Mouse (Mus musculus): ENCODE measurements around the gene Ccr1l1.

Ccr1l1 gene

GRCm38 (mm10) chr9:123960161-123960560 lies 18.0 kb downstream of the Ccr1l1 start:
- no peak for DNase-seq (ENCODE audit: low spot score in 2 of 2)

- no peak for DNase-seq (ENCODE audit: low spot score in 2 of 2)
Observed at GRCm38 (mm10) chr9:123957911-123958413, 20.2 kb downstream of the Ccr1l1 start.

- DNase-seq (ENCODE audit: low spot score in 2 of 2) = no peak
Observed at GRCm38 (mm10) chr9:123956892-123957291, 21.3 kb downstream of the Ccr1l1 start.

GRCm38 (mm10) chr9:123953551-123953950 lies 24.7 kb downstream of the Ccr1l1 start:
- DNase-seq (ENCODE audit: low spot score in 2 of 2) = no peak

GRCm38 (mm10) chr9:123951176-123951575 lies 27.0 kb downstream of the Ccr1l1 start:
- DNase-seq (ENCODE audit: low spot score in 2 of 2) = no peak

- DNase-seq (ENCODE audit: low spot score in 2 of 2) = no peak
Observed at GRCm38 (mm10) chr9:123949432-123949831, 28.8 kb downstream of the Ccr1l1 start.

GRCm38 (mm10) chr9:123947815-123948214 lies 30.4 kb downstream of the Ccr1l1 start:
- DNase-seq (ENCODE audit: low spot score in 2 of 2) = no peak

GRCm38 (mm10) chr9:123942025-123942424 lies 36.2 kb downstream of the Ccr1l1 start:
- no peak for DNase-seq (ENCODE audit: low spot score in 2 of 2)

- DNase-seq (ENCODE audit: low spot score in 2 of 2) = no peak
Observed at GRCm38 (mm10) chr9:123941316-123941715, 36.9 kb downstream of the Ccr1l1 start.

GRCm38 (mm10) chr9:123940628-123941027 lies 37.6 kb downstream of the Ccr1l1 start:
- no peak for DNase-seq (ENCODE audit: low spot score in 2 of 2)

- DNase-seq (ENCODE audit: low spot score in 2 of 2) = no peak
Observed at GRCm38 (mm10) chr9:123940168-123940567, 38.0 kb downstream of the Ccr1l1 start.

- no peak for DNase-seq (ENCODE audit: low spot score in 2 of 2)
Observed at GRCm38 (mm10) chr9:123937989-123938388, 40.2 kb downstream of the Ccr1l1 start.

GRCm38 (mm10) chr9:123936604-123937280 lies 41.5 kb downstream of the Ccr1l1 start:
- no peak for DNase-seq (ENCODE audit: low spot score in 2 of 2)

GRCm38 (mm10) chr9:123935776-123936175 lies 42.4 kb downstream of the Ccr1l1 start:
- no peak for DNase-seq (ENCODE audit: low spot score in 2 of 2)

- no peak for DNase-seq (ENCODE audit: low spot score in 2 of 2)
Observed at GRCm38 (mm10) chr9:123935346-123935745, 42.9 kb downstream of the Ccr1l1 start.

GRCm38 (mm10) chr9:123933716-123934445 lies 44.3 kb downstream of the Ccr1l1 start:
- DNase-seq (ENCODE audit: low spot score in 2 of 2) = no peak

GRCm38 (mm10) chr9:123932911-123933675 lies 45.1 kb downstream of the Ccr1l1 start:
- DNase-seq (ENCODE audit: low spot score in 2 of 2) = no peak

GRCm38 (mm10) chr9:123931761-123932700 lies 46.2 kb downstream of the Ccr1l1 start:
- no peak for DNase-seq (ENCODE audit: low spot score in 2 of 2)

- DNase-seq (ENCODE audit: low spot score in 2 of 2) = no peak
Observed at GRCm38 (mm10) chr9:123930926-123931325, 47.3 kb downstream of the Ccr1l1 start.

- no peak for DNase-seq (ENCODE audit: low spot score in 2 of 2)
Observed at GRCm38 (mm10) chr9:123930476-123930875, 47.7 kb downstream of the Ccr1l1 start.

- no peak for DNase-seq (ENCODE audit: low spot score in 2 of 2)
Observed at GRCm38 (mm10) chr9:123929936-123930335, 48.3 kb downstream of the Ccr1l1 start.

Measured in frontal cortex, postnatal 36 days (tissue).